18 mouse cellular contexts compared by ENCODE assay signal in the genomic region with DNA sequence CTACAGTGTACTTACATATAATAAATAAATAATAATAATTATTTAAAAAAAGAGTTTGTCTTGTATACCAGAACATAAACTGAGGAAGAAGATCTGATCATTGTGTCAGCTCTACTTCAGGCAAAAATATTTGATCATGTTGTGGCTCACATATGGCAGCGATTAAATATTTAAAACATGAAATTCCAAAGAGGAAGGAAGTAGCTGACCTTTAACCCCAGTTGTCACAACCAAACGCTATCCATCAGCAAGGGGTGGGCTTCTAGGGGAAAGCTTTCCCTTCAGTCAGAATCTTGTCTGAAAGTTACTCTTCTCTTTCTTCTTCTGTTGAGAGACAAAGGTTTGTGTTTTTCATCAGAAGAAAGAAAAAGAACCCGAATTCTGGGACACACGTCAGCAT.
"Had no signal": no experiment of that assay in that cellular context is flagged by ENCODE, and none has a peak within 500 bp of the region (broad histone marks: within the 10 kb centered on the region; RNA-seq: fewer than 3 reads in every experiment).

No protein-coding gene starts in this region.

- H3K4me3 ChIP-seq: lung, embryonic 15.5 days; midbrain, embryonic 13.5 days; midbrain, embryonic 15.5 days; myocyte; neural tube, embryonic 13.5 days; neural tube, embryonic 15.5 days had no signal

- H3K4me2 ChIP-seq: lung, embryonic 15.5 days; midbrain, embryonic 11.5 days; midbrain, embryonic 13.5 days; midbrain, embryonic 15.5 days; neural tube, embryonic 13.5 days; neural tube, embryonic 15.5 days had no signal

- H3K36me3 ChIP-seq: lung, embryonic 15.5 days; midbrain, embryonic 13.5 days; midbrain, embryonic 15.5 days; neural tube, embryonic 13.5 days; neural tube, embryonic 15.5 days had no signal

- ATAC-seq: midbrain, embryonic 13.5 days; midbrain, embryonic 15.5 days had no signal

- H3K4me1 ChIP-seq: midbrain, embryonic 13.5 days; midbrain, embryonic 15.5 days; neural tube, embryonic 13.5 days; neural tube, embryonic 15.5 days had no signal

- H3K27ac ChIP-seq: liver, embryonic 14.5 days; lung, embryonic 15.5 days; midbrain, embryonic 13.5 days; midbrain, embryonic 15.5 days; neural tube, embryonic 13.5 days; neural tube, embryonic 15.5 days had no signal

- H3K9ac ChIP-seq: liver, embryonic 14.5 days; lung, embryonic 15.5 days; midbrain, embryonic 13.5 days; midbrain, embryonic 15.5 days; neural tube, embryonic 13.5 days; neural tube, embryonic 15.5 days had no signal

- H3K9me3 ChIP-seq: lung, embryonic 15.5 days; midbrain, embryonic 13.5 days; midbrain, embryonic 15.5 days; neural tube, embryonic 13.5 days; neural tube, embryonic 15.5 days had no signal

- H3K27me3 ChIP-seq: lung, embryonic 15.5 days; midbrain, embryonic 13.5 days; midbrain, embryonic 15.5 days; neural tube, embryonic 13.5 days; neural tube, embryonic 15.5 days had no signal

- DNase-seq: lung, adult 18-20 months; lung, postnatal 4 days; retina, postnatal 1 day; right cerebral cortex, adult 18-20 months; right cerebral cortex, postnatal 25 days; right cerebral cortex, postnatal 4 days; spleen, adult 18-20 months; thymus, adult 18-20 months; thymus, postnatal 25 days; thymus, postnatal 4 days had no signal
